Mouse (Mus musculus) induced T-regulatory cell, adult 2 months (primary cell): Measurements from ENCODE around the gene Trpm8.

Experiments
- DNase-seq: peaks from one replicate; pipeline ENCODE4 v3.0.0-alpha.2; 2012; ENCODE audit warnings: low read depth

The Trpm8 gene

DNA sequence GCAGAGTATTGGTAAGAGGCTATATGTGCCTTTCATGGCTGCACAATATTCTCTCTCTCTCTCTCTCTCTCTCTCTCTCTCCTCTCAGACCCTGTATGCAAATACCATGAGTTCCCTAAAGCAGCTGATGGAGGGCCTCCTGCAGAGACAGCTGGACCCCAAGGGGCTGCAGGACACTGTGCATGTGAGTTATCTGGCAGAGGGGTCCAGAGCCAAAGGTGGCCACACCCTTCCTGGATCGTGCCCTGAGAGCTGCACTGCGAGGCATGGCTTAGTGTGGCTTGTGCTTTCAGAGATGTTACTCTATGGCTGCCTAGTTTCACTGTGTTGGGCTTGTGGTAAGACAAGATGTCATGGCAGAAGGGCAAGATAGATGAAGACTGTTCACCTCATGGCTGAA, 29.8 kb upstream of the Trpm8 start:
- no peak for DNase-seq

DNA sequence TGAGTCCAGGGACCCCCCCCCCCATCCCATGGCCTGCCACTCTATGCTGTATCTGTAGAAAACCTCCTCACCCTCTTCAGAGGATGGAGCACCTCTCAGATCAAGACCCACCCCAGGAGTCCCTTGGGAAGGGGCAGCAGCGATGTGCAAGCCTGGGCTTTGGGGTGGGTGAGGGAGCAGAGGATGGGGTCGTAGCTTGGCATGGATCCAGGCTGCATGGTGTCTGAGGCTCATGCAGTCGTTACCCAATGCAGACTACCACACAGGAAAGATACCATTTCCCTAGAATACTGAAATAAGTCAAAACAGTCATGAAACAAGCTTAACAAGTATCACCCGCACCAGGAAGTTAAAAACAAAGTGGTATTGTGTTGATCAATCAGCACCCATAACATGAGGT, 28.8 kb upstream of the Trpm8 start:
- DNase-seq, result no peak

GRCm38 (mm10) chr1:88249596-88249995, 27.9 kb upstream of the Trpm8 start:
- no peak for DNase-seq

DNA sequence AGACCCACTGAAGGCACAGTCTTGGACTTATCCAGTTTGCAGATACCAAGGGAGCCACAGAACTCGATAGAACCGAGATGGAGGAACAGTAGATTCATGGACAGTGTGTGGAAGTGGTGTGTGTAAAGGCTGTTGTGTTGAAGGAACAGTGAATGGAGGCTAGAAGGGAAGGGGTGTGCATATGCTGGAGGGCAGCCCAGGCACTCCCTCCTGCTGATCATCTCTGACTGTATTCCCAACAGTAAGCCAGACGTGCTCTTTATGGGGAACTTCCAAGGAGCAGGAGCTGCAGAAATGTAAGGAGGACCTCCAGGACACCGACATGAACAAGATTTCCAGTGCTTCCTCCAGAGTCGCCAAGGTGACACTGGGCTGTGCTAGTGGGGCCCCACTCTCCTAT, 27.4 kb upstream of the Trpm8 start:
- no peak for DNase-seq

GRCm38 (mm10) chr1:88253106-88253505, 24.4 kb upstream of the Trpm8 start:
- no peak for DNase-seq

GRCm38 (mm10) chr1:88253540-88253939, 23.9 kb upstream of the Trpm8 start:
- DNase-seq, result no peak

DNA sequence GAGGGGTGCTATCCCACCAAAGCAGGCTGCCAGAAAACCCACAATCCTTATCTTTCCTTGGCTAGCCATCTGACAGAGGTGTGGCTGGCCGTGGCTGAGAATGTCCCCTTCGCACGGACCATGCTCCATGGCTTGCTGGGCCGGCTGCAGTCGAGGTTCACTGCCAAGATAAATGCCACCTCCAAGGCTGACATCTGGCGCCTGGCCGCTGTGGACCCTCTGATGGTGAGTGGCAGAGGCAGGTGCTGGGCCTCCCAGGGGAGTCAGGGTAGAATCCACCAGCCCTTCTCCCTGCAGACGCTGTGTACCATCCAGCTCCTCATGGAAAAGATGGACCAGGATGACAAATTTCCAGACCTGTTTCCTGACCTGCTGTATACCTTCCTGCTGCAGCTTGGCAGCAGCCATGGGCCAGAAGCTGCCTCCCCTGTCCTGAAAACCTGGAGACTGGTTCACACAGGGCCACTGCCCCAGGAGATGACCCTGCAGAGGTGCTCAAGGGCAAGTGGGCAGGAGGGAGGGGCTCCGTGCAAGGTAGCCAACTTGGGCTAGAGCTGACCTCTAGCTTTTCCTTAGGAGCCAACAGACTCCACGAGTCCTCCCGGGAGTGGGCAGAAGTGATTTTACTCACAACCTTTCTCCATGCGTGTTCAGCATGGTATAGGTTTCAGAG, 22.5 kb upstream of the Trpm8 start:
- no peak for DNase-seq

DNA sequence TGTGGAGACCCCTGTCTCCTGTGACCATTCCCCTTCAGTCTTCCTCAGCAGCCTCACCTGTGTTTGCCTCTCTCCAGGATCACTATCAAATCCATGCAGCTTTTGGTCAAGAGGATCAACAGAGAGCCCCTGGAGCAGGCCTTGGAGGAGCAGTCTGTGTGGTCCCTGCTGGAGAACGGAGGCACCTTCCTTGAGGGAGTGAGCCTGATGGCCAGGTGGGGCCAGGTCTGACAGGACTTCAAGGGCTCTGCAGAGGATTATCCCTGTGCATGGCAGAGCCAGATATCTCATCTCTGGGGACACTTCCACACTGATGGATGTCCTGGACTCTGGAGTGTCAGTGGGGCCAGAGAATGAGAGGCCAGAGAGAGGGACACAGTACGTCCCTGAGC, 22.0 kb upstream of the Trpm8 start:
- no peak for DNase-seq

GRCm38 (mm10) chr1:88255989-88256754, 21.3 kb upstream of the Trpm8 start:
- DNase-seq, result no peak

DNA sequence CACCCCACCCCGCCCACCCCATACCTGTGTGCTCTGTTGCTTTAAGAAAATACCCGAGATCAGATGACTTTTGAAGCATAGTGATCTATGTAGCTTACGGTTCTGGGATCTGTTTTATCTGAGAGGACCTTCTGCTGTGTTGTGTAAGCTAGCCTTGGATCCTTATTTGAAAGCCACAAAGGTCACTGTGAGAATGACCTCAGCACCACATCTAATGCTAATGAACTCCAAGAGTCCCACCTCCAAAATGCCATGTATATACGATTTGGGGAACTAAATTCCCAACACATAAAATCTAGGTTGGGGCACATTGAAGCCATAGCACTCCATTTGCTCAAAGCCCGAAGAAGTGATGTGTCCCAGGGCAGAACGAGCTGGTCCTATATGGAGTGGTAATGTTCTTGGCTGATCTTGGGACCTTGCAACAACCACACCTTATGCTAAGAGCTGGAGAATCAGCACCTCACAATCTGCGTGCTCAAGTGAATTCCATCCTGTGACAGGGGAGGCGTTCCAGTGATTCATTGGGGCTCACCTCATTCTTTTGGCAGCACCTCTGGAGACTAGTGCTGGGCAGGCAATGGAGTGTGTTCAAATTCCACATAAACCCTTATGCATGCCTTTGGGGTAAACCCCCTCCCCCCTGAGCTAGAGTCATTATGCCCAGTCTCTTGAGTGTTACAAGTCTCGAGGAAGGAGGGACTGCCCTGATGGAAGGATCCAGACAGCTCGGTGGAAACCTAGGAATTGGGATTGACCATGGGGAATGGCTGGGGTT, 20.4 kb upstream of the Trpm8 start:
- no peak for DNase-seq

DNA sequence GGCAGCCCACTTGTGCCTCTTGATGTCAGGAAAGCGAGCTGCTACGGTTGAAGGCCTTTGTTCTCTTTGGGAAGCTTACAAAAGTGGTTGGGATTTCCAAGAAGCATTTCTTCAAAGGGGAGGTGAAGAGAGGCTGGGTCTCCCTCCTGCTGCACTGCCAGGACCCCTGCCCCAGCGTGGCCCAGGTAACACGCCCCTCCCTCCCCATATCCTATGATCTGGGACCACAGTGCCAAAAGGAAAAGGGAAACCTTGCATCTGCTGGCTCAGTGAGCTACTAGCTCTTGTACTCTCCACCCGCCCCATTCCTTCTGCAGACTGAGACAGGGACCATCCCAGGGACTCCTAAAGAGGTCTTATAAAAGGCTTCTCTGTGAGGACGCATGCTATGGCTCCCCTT, 19.8 kb upstream of the Trpm8 start:
- no peak for DNase-seq

- peak; percentile 32 for DNase-seq
These were observed 19.1 kb upstream of the Trpm8 start for GRCm38 (mm10) chr1:88258361-88258760.

DNA sequence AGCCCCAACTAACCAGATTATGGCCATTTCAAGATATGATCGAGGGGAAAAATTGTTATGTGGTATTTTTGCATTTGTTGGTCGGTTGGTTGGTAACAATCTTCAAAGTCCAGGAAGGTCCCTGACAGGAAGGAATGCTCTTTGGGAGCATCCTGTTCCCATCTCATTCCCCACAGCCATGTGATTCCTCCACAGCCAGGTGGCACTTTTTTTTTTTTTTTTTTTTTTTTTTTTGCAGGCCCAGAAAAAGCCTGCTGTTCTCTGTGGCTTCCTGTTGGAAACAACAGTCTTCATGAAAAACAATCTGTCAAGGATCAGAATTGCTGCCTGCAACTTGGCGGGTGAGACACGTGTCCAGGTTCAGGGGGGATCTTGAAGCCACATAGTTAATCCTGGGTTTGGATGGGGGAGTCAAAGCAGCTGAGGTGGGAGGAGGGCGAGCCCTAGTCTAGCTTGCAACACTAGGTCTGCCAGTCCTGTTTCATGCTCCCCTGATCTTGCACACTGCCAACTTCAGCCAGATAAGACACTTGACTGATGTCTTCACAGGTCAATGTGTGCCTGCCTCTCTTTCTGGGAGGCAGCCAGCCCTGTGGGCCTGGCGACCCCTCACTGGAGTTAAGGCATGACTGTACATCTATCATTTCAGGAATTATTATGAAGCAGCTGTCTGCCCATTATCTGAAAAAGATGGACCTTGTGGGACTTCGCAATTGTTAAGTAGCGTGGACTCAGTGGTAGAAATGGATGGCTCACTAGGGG, 18.4 kb upstream of the Trpm8 start:
- peak; percentile 34 for DNase-seq

DNA sequence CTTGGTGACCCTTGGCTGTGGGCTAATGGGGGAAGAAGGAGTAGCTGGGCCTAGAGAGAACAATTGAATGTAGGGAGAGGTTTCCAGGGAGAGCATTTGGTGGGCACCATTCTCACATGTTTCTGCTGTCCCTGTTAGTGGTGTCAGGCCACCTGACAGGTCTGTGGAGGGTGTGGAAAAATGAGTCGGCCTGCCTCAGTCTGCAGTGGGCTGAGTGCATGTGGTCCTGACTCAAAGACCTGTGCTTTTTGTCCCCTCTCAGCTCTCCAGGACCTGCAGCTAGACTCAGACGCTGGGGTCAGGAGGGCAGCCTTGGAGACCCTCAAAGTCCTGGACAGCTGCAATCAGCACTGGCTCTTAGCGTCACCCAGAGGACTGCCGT, 17.8 kb upstream of the Trpm8 start:
- no peak for DNase-seq

- DNase-seq, result peak; percentile 26
These were observed 17.3 kb upstream of the Trpm8 start for GRCm38 (mm10) chr1:88260114-88260513.

- DNase-seq, result peak; percentile 32
These were observed 16.7 kb upstream of the Trpm8 start for GRCm38 (mm10) chr1:88260604-88261377.

GRCm38 (mm10) chr1:88261706-88262105, 15.8 kb upstream of the Trpm8 start:
- DNase-seq, result peak; percentile 31

- peak; percentile 38 for DNase-seq
These were observed 15.2 kb upstream of the Trpm8 start for GRCm38 (mm10) chr1:88262255-88262654.

DNA sequence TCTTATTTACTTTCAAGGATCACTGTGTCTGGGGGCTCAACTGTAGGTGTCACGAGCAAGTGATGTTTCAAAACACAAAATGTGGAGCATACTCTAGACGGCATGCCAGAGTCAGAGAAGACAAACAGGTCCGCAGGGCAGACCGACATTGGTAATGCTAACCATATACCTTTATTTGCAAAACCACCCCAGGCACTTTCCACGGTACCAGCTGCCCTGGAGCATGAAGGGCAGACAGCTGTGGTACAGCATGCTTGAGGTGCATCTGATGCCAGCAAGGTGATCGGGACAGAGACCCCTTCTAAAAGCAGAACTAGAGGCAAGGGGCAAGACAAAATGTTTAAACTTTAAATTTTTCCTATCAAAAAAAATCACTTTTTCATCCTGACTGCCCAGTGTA, 14.5 kb upstream of the Trpm8 start:
- DNase-seq, result no peak

DNA sequence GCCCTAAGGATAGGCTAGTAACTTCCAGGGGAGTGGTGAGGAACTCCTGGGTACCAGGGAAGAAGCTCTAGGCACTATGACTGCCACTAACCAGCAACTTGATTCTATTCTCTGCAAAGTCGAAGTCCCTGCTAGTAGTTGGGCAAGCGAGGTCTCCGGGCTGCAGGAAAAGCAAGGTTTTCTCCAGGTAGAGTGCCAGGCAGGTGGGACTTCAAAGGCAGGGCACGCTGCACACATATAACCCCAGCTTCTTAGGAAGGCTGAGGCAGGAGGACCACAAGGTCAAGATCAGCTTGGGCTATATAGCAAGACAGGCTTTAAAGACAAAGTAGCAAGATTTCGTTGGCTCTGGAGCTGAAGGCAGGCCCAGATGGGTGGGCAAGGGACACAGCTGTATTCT, 13.7 kb upstream of the Trpm8 start:
- no peak for DNase-seq

DNA sequence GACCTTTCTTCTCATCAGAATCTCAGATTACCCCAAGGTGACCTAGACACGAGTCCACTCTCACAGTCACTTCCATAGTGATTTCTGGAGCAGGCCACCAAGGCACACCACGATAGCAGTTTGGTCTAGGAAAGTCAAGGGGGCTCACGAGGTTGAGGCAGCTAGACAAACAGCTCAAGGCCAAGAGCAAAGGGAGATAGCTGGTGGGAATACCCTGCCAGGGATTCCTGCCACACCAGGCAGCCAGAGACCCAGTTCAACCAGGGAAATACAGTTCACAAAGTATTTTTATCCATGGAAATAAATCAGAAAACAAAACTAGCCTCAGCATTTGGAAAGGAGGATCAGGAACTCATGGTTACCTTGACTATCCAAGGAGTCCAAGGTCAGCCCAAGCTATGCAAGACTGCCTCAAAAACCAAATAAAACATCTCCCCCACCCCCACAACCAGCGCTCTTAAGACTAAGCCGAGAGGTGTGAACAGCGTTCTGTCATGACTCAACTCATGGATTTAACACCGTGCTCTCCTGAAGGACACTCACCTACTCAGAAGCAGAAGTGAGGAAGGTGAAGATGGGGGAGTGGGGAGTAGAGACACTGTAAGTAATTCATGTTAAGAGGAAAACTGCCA, 13.1 kb upstream of the Trpm8 start:
- peak; percentile 29 for DNase-seq
